Mouse (Mus musculus): Measurements from ENCODE around the gene Fgl2. TPM values are rescaled to one million over a fixed set of nuclear protein-coding genes. Genes with fewer than 3 reads are reported as not detected.

Fgl2 gene
- polyA plus RNA-seq (2011; ENCODE audit: insufficient read depth, insufficient read length, low read depth, missing spikeins): 0.15 and 0.23 TPM in 2 replicates

- no peaks in the 10 kb centered on the region; the same call in 1 of the 2 replicates for H3K27me3 ChIP-seq (ENCODE audit: control insufficient read depth, insufficient read depth, low read length, poor library complexity, severe bottlenecking)
- H3K36me3 ChIP-seq (ENCODE audit: control insufficient read depth, insufficient read depth, low read length, poor library complexity, severe bottlenecking): no peaks in the 10 kb centered on the region
- H3K27ac ChIP-seq (ENCODE audit: insufficient read depth, low read length): no peak within 1 kb of the TSS
- H3K9me3 ChIP-seq (replicated peaks; ENCODE audit: control insufficient read depth, insufficient read depth, low read length, poor library complexity, severe bottlenecking): no peaks in the 10 kb centered on the region
- no peaks in the 10 kb centered on the region for H3K4me1 ChIP-seq (ENCODE audit: control insufficient read depth, insufficient read depth, low read length)
- TF ChIP-seq CTCF (IDR thresholded peaks at IDR 0.05; ENCODE audit: low read depth, low read length): no peak
- no peak for TF ChIP-seq EP300 (IDR thresholded peaks at IDR 0.05; ENCODE audit: insufficient read depth, low read depth, low read length)
- no peak for TF ChIP-seq POLR2A (IDR thresholded peaks at IDR 0.05; ENCODE audit: insufficient read depth, low read length)
- 0 out of 2 replicates have a peak within 1 kb of the TSS, but pooled peaks have one; percentile 1 for H3K9ac ChIP-seq (ENCODE audit: low read depth, poor library complexity, severe bottlenecking)
- H3K4me3 ChIP-seq (ENCODE audit: low read depth, low read length): peak within 1 kb of the TSS; percentile 43
Measured at GRCm38 (mm10) chr5:21372493-21373179, at the start of gene Fgl2. TSS of gene Fgl2 (plus strand) at chr5:21372642.

- H3K27ac ChIP-seq (ENCODE audit: insufficient read depth, low read length): no peak overlapping the region
- H3K27me3 ChIP-seq (ENCODE audit: control insufficient read depth, insufficient read depth, low read length, poor library complexity, severe bottlenecking): no peaks in the 10 kb centered on the region
- no peaks in the 10 kb centered on the region for H3K9me3 ChIP-seq (replicated peaks; ENCODE audit: control insufficient read depth, insufficient read depth, low read length, poor library complexity, severe bottlenecking)
- H3K9ac ChIP-seq (ENCODE audit: low read depth, poor library complexity, severe bottlenecking): no peak overlapping the region
- no peaks in the 10 kb centered on the region for H3K4me1 ChIP-seq (ENCODE audit: control insufficient read depth, insufficient read depth, low read length)
- no peak overlapping the region for H3K4me3 ChIP-seq (ENCODE audit: low read depth, low read length)
- TF ChIP-seq EP300 (IDR thresholded peaks at IDR 0.05; ENCODE audit: insufficient read depth, low read depth, low read length) (no peak), CTCF (IDR thresholded peaks at IDR 0.05; ENCODE audit: low read depth, low read length) (peak; percentile 86)
- H3K36me3 ChIP-seq (ENCODE audit: control insufficient read depth, insufficient read depth, low read length, poor library complexity, severe bottlenecking): no peaks in the 10 kb centered on the region
Measured at GRCm38 (mm10) chr5:21326494-21326893, 45.9 kb upstream of the Fgl2 start.

GRCm38 (mm10) chr5:21328560-21328959 is 43.9 kb upstream of the Fgl2 start:
- H3K9me3 ChIP-seq (replicated peaks; ENCODE audit: control insufficient read depth, insufficient read depth, low read length, poor library complexity, severe bottlenecking): peaks cover 5% of the 10 kb centered on the region; the same call in 1 of the 2 replicates
- no peaks in the 10 kb centered on the region for H3K27me3 ChIP-seq (ENCODE audit: control insufficient read depth, insufficient read depth, low read length, poor library complexity, severe bottlenecking)

GRCm38 (mm10) chr5:21329672-21330665 is 42.5 kb upstream of the Fgl2 start:
- Histone ChIP-seq H3K9ac (ENCODE audit: low read depth, poor library complexity, severe bottlenecking) (no peak overlapping the region), H3K4me1 (ENCODE audit: control insufficient read depth, insufficient read depth, low read length) (no peaks in the 10 kb centered on the region), H3K9me3 (replicated peaks; ENCODE audit: control insufficient read depth, insufficient read depth, low read length, poor library complexity, severe bottlenecking) (peaks cover 9% of the 10 kb centered on the region), H3K27me3 (ENCODE audit: control insufficient read depth, insufficient read depth, low read length, poor library complexity, severe bottlenecking) (no peaks in the 10 kb centered on the region), H3K36me3 (ENCODE audit: control insufficient read depth, insufficient read depth, low read length, poor library complexity, severe bottlenecking) (no peaks in the 10 kb centered on the region), H3K4me3 (ENCODE audit: low read depth, low read length) (peak overlapping the region; percentile 50), H3K27ac (ENCODE audit: insufficient read depth, low read length) (no peak overlapping the region)
- no peak for TF ChIP-seq CTCF (IDR thresholded peaks at IDR 0.05; ENCODE audit: low read depth, low read length)
- TF ChIP-seq POLR2A (IDR thresholded peaks at IDR 0.05; ENCODE audit: insufficient read depth, low read length): no peak
- no peak for TF ChIP-seq EP300 (IDR thresholded peaks at IDR 0.05; ENCODE audit: insufficient read depth, low read depth, low read length)

More at GRCm38 (mm10) chr5:21328560-21328959, 43.9 kb upstream of the Fgl2 start:
- no peak overlapping the region for H3K27ac ChIP-seq (ENCODE audit: insufficient read depth, low read length)
- no peak overlapping the region for H3K4me3 ChIP-seq (ENCODE audit: low read depth, low read length)
- H3K9ac ChIP-seq (ENCODE audit: low read depth, poor library complexity, severe bottlenecking): no peak overlapping the region
- no peak for TF ChIP-seq POLR2A (IDR thresholded peaks at IDR 0.05; ENCODE audit: insufficient read depth, low read length)
- no peak for TF ChIP-seq CTCF (IDR thresholded peaks at IDR 0.05; ENCODE audit: low read depth, low read length)
- TF ChIP-seq EP300 (IDR thresholded peaks at IDR 0.05; ENCODE audit: insufficient read depth, low read depth, low read length): no peak
- H3K36me3 ChIP-seq (ENCODE audit: control insufficient read depth, insufficient read depth, low read length, poor library complexity, severe bottlenecking): no peaks in the 10 kb centered on the region
- H3K4me1 ChIP-seq (ENCODE audit: control insufficient read depth, insufficient read depth, low read length): no peaks in the 10 kb centered on the region

GRCm38 (mm10) chr5:21331656-21332055 is 40.8 kb upstream of the Fgl2 start:
- Histone ChIP-seq H3K9me3 (replicated peaks; ENCODE audit: control insufficient read depth, insufficient read depth, low read length, poor library complexity, severe bottlenecking) (peaks cover 9% of the 10 kb centered on the region), H3K4me3 (ENCODE audit: low read depth, low read length) (no peak overlapping the region), H3K4me1 (ENCODE audit: control insufficient read depth, insufficient read depth, low read length) (no peaks in the 10 kb centered on the region), H3K36me3 (ENCODE audit: control insufficient read depth, insufficient read depth, low read length, poor library complexity, severe bottlenecking) (no peaks in the 10 kb centered on the region), H3K27ac (ENCODE audit: insufficient read depth, low read length) (no peak overlapping the region), H3K9ac (ENCODE audit: low read depth, poor library complexity, severe bottlenecking) (no peak overlapping the region), H3K27me3 (ENCODE audit: control insufficient read depth, insufficient read depth, low read length, poor library complexity, severe bottlenecking) (no peaks in the 10 kb centered on the region)
- TF ChIP-seq CTCF (IDR thresholded peaks at IDR 0.05; ENCODE audit: low read depth, low read length) (no peak), EP300 (IDR thresholded peaks at IDR 0.05; ENCODE audit: insufficient read depth, low read depth, low read length) (no peak), POLR2A (IDR thresholded peaks at IDR 0.05; ENCODE audit: insufficient read depth, low read length) (no peak)

All from ES-Bruce4 (cell line).